Mouse (Mus musculus) adrenal gland, adult 2 months (tissue): ENCODE results near the gene Asb15. TPM values are rescaled to one million over a fixed set of nuclear protein-coding genes. Genes with fewer than 3 reads are reported as not detected.

ENCODE experiments used
- DNase-seq: peaks from one replicate; pipeline ENCODE4 v3.0.0; 2021
- polyA plus RNA-seq: library from polyadenylated mRNA; depleted of rRNA; stranded (reverse); fragments of >200 nt; gene quantifications from 2 replicates; pipeline ENCODE4 v1.2.3, GENCODE M21; 2012; rRNA removed
- total RNA-seq, 2 experiments: library from RNA; stranded (reverse); gene quantifications; 2 replicates each; pipeline ENCODE4 v1.2.3; 2021

The Asb15 gene
- total and polyA plus RNA-seq, 3 experiments: not detected

DNA sequence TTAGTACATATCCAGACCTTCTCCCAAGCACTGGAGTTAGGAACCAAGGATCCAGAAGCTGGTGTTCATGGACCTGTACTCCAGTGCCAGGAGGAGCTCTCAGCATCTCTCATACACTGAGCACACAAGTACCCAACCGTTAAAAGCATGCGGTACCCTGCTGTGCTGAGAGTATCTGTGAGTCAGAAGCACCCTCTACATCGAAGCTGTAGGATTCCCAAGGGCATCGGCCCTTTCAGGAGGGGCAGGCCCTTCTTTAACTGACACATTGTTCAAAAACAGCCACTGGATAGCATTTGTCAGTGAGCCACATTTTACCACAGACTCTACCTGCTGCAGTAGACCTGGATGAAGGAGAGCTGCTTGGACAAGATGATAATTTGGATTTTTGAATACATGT lies 80.2 kb downstream of the Asb15 start:
- DNase-seq: no peak

DNA sequence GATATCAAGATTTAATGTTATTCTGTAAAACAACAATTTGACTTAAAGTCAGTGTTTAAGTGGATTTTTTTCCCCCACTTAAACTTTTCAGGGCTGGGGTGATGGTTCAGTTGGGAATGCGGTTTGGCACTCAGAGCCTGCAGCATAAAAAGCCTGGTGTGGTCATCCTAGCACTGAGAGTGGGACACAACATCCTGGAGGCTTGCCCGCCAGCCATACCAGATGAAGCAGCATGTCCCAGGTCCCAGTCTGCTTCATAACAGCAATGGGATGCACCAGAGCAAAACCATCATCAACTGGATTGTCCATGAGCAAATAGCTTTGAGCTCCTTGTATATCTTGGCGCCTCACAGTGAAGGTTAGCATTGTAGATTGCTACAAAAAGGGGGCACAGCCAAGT lies 80.7 kb downstream of the Asb15 start:
- no peak for DNase-seq

DNA sequence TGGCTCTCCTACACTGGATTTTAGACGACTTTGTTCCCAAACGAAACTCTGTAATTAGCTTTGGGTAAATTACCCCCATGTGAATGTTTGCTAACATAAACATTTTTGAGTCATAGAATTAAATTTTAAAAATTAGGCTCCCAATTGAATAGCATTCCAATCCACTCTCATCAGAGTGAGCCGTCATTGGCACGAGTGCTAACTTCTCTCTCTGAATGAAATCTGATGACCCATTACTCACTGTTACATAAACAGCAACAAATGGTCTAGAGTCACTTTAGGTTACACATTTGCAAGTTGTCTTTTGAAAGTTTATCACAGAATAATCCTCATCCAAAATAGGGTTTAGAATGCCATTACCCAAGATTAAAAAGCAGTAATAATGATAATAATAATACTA lies 81.6 kb downstream of the Asb15 start:
- no peak for DNase-seq

DNA sequence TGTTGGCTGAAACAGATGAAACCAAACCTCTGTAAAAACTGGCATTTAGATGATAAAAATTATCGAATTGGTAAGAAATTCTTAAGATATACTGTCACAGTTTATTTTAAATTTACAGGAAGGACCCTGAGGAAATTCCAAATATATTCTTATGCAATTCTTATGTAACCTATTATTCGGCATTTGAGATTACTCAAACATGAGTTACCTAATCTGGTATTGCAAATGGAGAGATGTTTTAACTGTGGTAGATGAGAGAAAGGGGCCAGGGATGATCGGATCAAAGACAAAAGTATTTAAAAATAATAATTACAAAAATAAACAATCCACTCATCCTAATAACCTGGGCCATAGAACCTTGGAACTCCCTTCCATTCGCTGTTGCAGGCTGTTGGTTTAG lies 82.4 kb downstream of the Asb15 start:
- no peak for DNase-seq

DNA sequence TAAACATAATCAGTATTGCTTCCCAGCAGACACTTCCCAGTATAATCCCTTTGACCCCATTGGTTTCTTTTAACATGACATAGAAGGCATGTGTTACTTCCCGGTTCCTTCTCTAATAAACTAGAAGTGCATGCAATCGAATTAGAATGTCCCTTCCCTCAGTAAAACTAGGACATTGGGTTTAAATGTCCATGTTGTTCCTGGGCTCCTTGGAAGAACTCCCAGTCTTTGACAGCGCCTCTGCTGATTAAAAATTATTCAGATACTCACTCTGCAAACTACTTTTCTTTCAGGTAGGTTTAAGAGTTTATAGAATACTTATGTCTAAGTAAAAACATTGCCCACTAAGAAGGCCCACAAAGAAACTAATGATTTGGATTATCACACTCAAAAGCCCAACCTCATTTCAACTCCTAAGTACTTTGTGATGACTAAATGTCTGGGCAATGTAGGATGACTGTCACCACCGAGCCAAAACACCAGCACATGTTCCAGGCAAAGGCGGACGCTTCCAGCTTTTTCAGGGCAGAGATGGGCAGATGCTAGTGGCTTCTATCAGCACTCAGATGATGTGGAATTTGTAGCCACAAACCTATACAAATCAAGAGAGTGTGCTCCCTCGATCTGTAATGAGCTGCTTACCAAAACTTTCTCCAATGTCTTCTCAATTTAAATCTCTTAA lies 84.3 kb downstream of the Asb15 start:
- no peak for DNase-seq

DNA sequence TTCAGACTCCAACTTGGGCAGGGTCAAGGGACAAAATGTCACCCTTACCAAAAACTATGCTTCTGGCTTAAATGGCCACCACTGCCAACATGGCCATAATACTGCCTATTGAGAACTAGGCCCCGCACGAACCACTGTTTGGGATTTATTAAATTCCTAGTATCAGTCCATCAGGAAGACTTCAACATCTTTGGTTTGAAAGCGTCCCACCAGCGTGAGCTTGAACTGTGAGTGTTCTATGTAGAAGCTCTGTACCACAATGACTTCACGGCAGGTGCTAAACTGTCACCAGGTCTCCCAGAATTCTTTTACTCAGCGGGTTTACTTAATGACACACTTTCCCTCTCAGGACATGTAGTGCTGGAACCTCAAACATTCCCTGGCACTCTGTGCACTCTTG lies 85.4 kb downstream of the Asb15 start:
- no peak for DNase-seq

DNA sequence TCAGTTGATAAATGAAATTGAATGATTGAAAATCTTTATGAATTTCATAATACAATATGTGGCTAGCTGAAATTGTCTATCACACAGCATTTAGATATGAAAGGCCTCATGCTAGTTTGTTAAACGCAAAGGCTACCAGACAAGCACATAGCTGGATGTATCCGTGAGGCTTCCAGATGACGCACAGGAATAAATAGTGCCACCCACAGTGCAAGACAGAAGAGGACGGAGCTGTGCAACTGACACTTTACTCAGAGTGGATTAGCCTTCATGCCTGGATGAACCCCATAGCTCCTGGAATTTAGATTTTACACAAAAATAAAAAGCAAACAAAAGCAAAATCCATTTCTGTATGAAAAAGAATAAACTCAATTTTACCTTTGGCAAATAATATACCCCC lies 86.0 kb downstream of the Asb15 start:
- DNase-seq: no peak

DNA sequence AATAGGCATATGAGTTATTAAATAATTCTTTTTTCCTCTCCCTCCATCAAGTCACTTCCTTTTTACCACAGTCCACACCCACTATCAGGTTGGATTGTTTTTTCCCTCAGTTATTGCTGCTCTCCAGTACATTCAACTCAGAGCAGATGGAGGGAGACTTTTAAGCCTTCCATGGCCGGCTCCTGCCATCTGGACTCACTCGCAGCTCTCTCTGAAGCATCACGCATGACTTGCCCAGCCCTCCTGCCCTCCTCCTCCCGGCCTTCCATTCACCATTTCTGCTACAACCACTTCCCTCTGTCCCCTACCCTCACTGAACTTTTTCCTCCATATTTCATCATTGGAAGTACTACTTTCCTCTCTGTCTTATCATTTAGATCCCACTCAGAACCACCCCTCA lies 88.8 kb downstream of the Asb15 start:
- DNase-seq: no peak

DNA sequence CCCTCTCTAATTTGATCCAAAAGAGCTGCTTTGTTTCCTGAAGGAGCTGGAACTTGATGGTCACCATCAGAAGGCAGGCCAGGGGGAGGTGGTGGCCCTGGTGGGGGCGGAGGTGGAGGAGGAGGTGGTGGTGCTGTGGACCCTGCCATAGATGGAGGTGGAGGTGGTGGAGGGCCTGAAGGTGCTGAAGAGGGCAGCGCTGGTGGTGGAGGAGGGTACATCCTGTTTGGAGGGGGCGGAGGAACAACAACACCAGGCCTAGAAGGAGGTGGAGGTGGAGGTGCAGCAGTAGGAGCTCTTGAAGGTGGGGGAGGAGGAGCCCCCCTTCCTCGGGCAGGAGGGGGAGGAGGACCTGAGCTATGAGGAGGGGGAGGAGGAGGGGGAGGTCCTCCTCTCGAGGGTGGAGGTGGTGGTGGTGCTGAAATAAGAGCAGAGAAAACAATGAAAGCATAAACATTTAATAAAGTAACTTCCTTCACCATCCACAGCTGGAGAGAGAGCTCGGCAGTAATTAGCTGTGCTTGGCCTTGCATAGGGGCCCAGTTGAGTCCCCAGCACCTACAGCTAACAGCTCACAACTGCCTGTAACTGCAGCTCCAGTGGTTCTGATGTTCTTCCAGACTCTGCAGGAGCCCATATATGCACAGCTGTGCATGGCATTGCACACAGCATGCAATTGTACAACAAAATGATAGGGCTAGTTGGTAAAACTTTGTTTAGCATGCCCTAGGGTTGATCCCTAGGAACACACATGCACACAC lies 91.5 kb downstream of the Asb15 start:
- DNase-seq: no peak

DNA sequence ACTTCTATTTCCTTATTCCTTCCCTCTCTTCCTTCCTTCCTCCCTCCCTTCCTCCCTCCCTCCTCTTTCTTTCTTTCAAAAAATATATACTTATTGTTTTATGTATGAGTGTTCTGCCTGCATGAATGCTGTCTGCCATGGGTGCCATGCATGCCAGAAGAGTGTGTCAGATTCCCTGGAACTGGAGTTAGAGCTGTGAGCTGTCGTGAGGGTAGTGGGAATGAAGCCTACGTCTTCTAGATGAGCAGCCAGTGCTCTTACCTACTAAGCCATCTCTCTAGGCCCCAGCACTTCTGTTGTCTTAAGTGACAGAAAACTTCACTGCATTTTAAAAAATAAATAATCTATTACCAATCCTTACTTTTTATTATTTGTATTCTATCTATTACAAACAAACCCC lies 93.0 kb downstream of the Asb15 start:
- DNase-seq: no peak

DNA sequence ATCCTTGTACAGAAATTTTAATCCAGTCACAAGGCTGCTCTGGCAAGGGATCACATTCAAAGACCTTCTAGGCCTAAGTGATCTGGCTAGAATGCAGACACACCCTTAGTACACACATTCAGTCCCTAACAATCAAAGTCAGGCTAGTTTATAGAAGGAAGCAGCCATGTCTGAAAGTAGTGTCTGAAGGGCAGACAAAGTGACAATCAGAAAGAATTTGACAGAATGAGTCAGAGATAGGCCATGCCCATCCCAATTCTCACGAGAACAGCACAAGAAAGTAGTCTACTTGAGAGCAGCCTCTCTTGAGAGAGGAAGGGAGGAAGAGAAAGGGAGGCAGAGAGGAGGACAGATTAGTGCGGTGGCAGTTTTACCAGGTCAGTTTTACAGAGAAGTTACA lies 94.2 kb downstream of the Asb15 start:
- no peak for DNase-seq

Other genes with a start within 250 kb of the Asb15 start
- gene Iqub, start 13.1 kb upstream of the Asb15 start, total RNA-seq: under 1 TPM; 0.09 to 0.14 TPM
- gene Iqub, start 13.1 kb upstream of the Asb15 start, polyA plus RNA-seq: 0.04 TPM in 1 of 2 replicates, not detected in the other
- gene Ndufa5, start 131 bp upstream of the Asb15 start, total RNA-seq: 100 to 1,000 TPM; 305 to 386 TPM
- 0.34 and 0.90 TPM in 2 replicates for gene Ndufa5, start 131 bp upstream of the Asb15 start, polyA plus RNA-seq
- gene Lmod2, start 69.6 kb downstream of the Asb15 start, total RNA-seq: under 1 TPM in 1 of 2 experiments, not detected in 1; 0.29 TPM
- gene Lmod2, start 69.6 kb downstream of the Asb15 start, polyA plus RNA-seq: not detected in 2 replicates
- 10 to 100 TPM; 50.3 to 58.3 TPM for gene Wasl, start 136.9 kb downstream of the Asb15 start, total RNA-seq
- gene Wasl, start 136.9 kb downstream of the Asb15 start, polyA plus RNA-seq: 231 and 314 TPM in 2 replicates
- gene Hyal6, start 205.1 kb downstream of the Asb15 start, total RNA-seq: not detected
- not detected in 2 replicates for gene Hyal6, start 205.1 kb downstream of the Asb15 start, polyA plus RNA-seq
- not detected for gene Hyal4, start 220.2 kb downstream of the Asb15 start, total RNA-seq
- not detected in 2 replicates for gene Hyal4, start 220.2 kb downstream of the Asb15 start, polyA plus RNA-seq